Mouse (Mus musculus) lung, postnatal 14 days (tissue): Measurements from ENCODE around the gene Atoh7.

ENCODE experiments used
- DNase-seq: peaks from one replicate; pipeline ENCODE4 v3.0.0; 2021

Gene Atoh7

GRCm38 (mm10) chr10:63099941-63100562, 601 bp downstream of the Atoh7 start:
- peak; percentile 22 for DNase-seq

GRCm38 (mm10) chr10:63100657-63101056, 1.2 kb downstream of the Atoh7 start:
- no peak for DNase-seq

DNA sequence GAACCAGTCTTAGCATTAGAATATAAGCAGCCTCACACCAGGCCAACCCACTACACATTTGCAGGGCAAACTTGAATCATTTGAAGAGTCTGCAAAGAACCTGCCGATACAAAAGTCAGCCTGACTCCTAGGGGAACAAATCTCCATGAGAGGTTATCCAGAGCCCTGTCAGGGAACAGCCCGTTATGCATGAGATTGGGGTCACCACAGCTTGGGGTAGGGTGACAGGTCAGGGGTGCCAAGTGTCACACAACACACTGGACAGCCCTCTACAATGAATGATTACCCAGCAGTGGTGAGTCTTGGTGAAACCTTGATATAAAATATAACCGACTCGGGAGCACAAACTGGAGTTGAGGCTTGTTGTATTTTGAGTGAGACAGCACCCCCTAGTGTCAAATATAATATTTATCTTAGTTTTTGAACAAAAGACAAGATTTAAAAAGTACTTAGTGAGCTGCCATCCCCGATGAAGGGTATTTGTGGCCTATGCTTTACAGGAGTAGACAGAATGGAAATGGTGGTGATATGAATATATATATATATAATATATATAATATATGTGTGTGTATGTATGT, 13.7 kb downstream of the Atoh7 start:
- no peak for DNase-seq

GRCm38 (mm10) chr10:63113716-63114360, 14.4 kb downstream of the Atoh7 start:
- DNase-seq = no peak

DNA sequence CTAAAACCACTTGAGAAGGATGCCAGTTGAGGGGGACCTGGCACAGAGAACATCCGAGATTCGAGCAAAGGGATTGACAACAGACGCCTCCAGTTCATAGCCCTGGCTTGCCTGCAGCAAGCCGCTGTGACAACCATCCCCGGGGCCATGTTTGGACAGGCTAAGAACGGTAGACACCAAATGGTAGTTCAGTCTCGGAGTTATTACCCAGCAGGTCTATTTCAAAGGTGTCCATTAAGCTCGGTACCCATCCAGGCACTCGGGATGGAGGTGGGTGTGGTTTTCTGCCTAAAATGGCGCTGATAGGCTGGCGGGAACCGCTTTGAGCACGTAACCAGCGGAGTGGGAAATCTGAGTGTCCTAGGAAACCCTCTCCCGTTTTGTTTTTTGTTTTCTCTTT, 16.4 kb downstream of the Atoh7 start:
- no peak for DNase-seq

DNA sequence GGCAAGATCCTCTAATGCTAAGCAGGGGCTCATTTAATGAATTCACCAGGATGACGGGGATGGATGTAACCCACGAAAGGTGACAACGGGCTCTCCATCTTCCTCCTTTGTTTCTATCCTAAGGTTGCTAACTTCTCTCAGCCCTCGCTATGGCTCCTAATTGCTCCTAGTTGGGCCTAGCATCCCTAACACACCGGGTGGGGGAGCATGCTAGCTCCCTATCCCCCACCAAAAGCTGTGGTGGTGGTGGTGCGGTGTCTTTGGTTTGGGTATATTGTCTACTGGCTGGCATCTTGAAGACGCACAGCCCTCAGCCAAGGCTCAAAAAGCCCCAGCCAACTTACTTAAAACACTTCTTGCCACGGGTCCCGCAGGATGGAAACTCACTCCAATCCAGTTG, 16.9 kb downstream of the Atoh7 start:
- no peak for DNase-seq

DNA sequence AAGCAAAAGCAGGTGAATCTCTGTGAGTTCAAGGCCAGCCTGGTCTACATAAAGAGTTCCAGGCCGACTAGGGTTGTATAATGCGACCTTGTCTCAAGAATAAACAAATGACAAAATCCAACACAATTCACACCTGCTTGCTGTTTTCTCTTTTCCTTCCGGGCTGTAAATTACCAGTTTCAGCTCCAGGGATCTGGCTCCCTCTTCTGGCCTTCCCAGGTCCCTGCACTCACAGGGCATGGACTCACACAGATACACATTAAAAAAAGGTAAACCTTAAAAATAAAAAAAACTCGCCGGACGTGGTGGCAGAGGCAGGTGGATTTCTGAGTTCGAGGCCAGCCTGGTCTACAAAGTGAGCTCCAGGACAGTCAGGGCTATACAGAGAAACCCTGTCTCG, 18.1 kb downstream of the Atoh7 start:
- DNase-seq = no peak

GRCm38 (mm10) chr10:63119916-63120315, 20.5 kb downstream of the Atoh7 start:
- no peak for DNase-seq

- no peak for DNase-seq
These were observed 22.5 kb downstream of the Atoh7 start for GRCm38 (mm10) chr10:63121961-63122360.

- DNase-seq = peak; percentile 20
These were observed 23.1 kb downstream of the Atoh7 start for GRCm38 (mm10) chr10:63122516-63122915.

DNA sequence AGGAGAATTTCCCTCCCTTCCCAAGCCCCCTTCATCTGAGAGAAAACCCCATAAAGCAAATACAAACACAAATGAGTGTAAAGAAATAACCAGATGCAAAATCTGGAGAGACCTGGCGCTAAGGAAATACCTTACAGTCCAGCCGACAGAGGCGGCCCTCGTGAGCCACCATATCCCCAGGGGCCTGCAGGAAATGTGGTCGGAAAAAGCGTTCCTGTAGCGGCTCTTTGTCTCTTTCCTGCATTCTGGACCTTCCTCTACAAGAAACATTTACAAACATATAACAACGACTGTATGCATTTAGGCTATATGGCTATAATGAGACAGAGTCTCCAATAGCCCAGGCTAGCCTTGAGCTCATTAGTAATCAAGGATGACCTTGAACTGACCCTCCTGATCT, 23.7 kb downstream of the Atoh7 start:
- DNase-seq = no peak

DNA sequence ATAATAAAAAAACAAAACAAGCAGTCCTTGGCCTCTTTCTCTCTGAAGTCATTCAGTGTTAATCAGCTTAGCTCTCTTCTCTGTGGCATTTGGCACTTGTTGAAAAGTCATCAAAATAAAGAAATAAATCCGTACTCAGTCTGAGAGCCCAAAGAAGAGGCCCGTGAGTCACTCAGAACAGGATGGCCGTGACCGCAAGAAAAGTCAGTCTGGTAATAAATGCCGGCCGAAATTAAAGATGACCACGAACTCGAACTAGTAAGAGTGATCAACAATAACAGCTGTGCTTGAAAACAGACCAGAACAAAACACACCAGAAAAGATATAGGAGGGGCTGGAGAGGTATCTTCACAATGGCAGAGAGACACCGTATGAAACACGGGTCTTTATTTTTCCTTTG, 24.6 kb downstream of the Atoh7 start:
- DNase-seq = no peak

- no peak for DNase-seq
These were observed 25.9 kb downstream of the Atoh7 start for GRCm38 (mm10) chr10:63125343-63125742.

DNA sequence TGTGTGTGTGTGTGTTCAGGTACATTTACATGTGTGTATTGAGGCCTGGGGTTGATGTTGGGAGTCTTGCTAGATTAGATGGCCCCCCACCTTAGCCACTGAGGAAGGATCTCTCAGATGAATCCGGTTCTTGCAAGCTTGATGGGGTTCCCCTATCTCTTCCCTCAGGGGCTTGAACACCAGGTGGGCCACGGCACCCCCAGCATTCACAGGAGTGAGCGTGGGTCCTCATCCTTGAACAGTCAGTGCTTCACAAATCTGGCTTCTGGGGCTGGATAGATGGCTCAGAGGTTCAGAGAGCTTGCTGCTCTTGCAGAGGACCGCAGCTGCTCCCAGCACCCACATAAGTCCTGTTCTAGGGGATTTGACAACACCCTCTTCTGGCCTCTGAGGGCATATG, 26.7 kb downstream of the Atoh7 start:
- no peak for DNase-seq

- no peak for DNase-seq
These were observed 27.7 kb downstream of the Atoh7 start for GRCm38 (mm10) chr10:63127156-63127555.

DNA sequence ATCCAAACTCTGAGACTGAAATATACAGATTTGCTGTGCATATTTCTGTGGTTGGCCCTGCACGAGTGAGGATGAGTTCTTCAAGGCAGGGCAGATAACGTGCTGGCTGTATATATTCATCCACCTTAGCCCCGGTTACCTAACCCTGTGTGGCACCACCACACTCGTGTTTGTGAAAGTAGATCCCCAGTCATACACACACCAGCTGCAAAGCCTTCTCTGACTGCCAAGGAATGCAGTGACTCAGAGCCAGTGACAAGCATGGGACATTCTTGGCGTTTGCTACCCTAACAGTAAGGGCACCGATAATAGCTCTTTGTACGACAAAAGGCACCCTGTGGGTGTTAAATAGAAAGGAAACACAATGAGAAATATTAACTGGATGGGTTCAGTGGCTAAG, 28.8 kb downstream of the Atoh7 start:
- DNase-seq = peak; percentile 9

DNA sequence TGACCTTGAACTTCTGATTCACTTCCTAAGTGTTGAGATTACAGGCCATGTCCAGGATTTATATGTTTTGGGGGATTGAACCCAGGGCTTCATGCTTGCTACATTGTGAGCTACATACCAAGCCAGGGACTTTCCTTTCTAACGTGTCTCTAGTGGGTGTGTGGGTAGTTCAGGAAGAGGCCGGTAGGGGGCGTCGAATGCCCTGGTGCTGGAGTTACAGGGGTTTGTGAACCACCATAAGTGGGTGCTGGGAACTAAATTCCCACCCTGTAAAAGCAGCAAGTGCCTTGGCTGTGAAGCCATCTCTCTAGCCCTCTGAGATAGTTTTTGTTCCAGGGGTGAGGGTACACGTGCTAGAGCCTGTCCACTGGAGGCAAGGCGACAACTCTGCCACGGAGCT, 31.0 kb downstream of the Atoh7 start:
- no peak for DNase-seq

- DNase-seq = no peak
These were observed 32.9 kb downstream of the Atoh7 start for GRCm38 (mm10) chr10:63132356-63132755.

- DNase-seq = no peak
These were observed 33.9 kb downstream of the Atoh7 start for GRCm38 (mm10) chr10:63133326-63133725.

DNA sequence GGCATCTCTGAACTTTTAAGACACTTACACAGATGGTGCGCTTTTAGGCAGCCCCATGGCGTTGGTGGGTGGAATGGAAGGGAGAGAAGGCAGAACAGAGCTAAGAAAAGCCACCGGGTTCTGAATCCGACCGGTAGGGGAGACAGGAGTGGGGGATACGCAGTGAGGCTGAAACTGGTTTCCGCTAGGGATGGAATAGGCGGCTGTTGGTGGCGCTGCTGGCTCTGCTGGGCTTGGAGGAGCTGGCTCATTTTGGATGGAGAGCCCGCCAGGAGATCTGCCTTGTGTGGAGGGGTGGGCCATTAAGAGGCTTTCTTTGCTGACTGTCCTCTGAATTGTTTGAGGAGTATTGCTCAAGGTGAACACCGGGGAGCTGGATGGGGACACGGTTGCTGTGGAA, 36.2 kb downstream of the Atoh7 start:
- no peak for DNase-seq

GRCm38 (mm10) chr10:63136436-63136835, 37.0 kb downstream of the Atoh7 start:
- DNase-seq = no peak

DNA sequence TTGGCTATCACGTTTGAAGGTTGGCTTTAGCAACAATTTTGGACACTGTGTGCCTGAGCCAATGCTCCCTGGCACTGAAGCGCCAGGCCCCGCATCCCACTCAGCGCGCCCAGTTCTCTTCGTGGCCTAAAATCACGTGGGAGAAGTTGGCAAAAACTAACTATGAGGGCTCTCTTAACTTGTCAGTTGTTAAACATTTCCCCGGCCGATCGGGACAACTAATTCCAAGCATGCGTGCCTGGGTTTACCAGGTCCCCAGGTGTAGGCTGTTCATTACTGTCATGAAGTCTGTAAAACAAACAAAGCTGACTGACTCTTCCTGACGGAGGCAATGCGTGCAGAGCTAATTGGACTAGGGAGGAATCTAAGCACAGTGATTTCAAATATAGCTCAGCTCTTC, 43.2 kb downstream of the Atoh7 start:
- no peak for DNase-seq
